In genomic region chr14:99299022-99299481, GRCm38 (mm10) we compare ENCODE assay signal across 8 mouse cellular contexts. TPM values are rescaled to one million over a fixed set of nuclear protein-coding genes. Genes with fewer than 3 reads are reported as not detected.
DNase-seq lines count a peak whose midpoint lies in the region; ATAC-seq and TF ChIP-seq lines count a peak whose summit lies in the region.

No protein-coding gene starts in this region.

- H3K27ac ChIP-seq in embryonic facial prominence, embryonic 14.5 days (replicated peaks; ENCODE audit: low read depth, low read length): peak overlapping the region; percentile 64
- no peak overlapping the region for H3K27ac ChIP-seq in heart, adult 2 months
- H3K27ac ChIP-seq in kidney, adult 2 months (ENCODE audit: insufficient read depth, low read depth, low read length): no peak overlapping the region
- H3K27ac ChIP-seq in liver, adult 2 months (replicated peaks; ENCODE audit: insufficient read depth, low read depth, low read length): no peak overlapping the region

- WGBS in embryonic facial prominence, embryonic 14.5 days: under 1% methylated on average over 11 of the region's 60 CpGs
- under 1% methylated on average over 60 of the region's 60 CpGs for WGBS in heart, adult 2 months
- under 1% methylated on average over 60 of the region's 60 CpGs for WGBS in kidney, adult 2 months
- WGBS in liver, adult 2 months: under 1% methylated on average over 60 of the region's 60 CpGs

- peak; percentile 70 for ATAC-seq in embryonic facial prominence, embryonic 14.5 days (ENCODE audit: low read depth)

- TF ChIP-seq POLR2A in heart, adult 2 months (IDR thresholded peaks at IDR 0.05; ENCODE audit: insufficient read depth, low read depth, low read length): no peak
- TF ChIP-seq POLR2A in kidney, adult 2 months (IDR thresholded peaks at IDR 0.05; ENCODE audit: low read depth, low read length): no peak
- no peak for TF ChIP-seq POLR2A in liver, adult 2 months (IDR thresholded peaks at IDR 0.05; ENCODE audit: extremely low read depth, insufficient read depth, low read length)
- peak; percentile 3 for TF ChIP-seq POLR2A in myocyte (IDR thresholded peaks at IDR 0.05; ENCODE audit: insufficient read length, low read depth)

- peak overlapping the region; percentile 81 for H3K4me2 ChIP-seq in embryonic facial prominence, embryonic 14.5 days (ENCODE audit: low read depth, low read length)
- peak overlapping the region; percentile 39 for H3K4me2 ChIP-seq in myocyte (ENCODE audit: low read depth)

- peak overlapping the region; percentile 78 for H3K9ac ChIP-seq in embryonic facial prominence, embryonic 14.5 days (ENCODE audit: low read depth, low read length)
- peak overlapping the region; percentile 78 for H3K9ac ChIP-seq in heart, adult 2 months (ENCODE audit: low read depth, low read length)
- peak overlapping the region; percentile 42 for H3K9ac ChIP-seq in liver, adult 2 months (ENCODE audit: low read depth, low read length)

- H3K79me2 ChIP-seq in heart, adult 2 months (replicated peaks; ENCODE audit: control insufficient read depth, insufficient read depth, low read length): no peaks in the 10 kb centered on the region
- H3K79me2 ChIP-seq in liver, adult 2 months (ENCODE audit: control insufficient read depth, insufficient read depth, low read length): no peaks in the 10 kb centered on the region
- peaks cover 49% of the 10 kb centered on the region for H3K79me2 ChIP-seq in myocyte (ENCODE audit: control insufficient read depth, insufficient read depth)

- H3ac ChIP-seq in myocyte (ENCODE audit: control insufficient read depth, insufficient read length): peak overlapping the region; percentile 95

- no peaks in the 10 kb centered on the region for H3K4me1 ChIP-seq in embryonic facial prominence, embryonic 14.5 days (ENCODE audit: control insufficient read depth, insufficient read depth, low read length)
- no peaks in the 10 kb centered on the region for H3K4me1 ChIP-seq in heart, adult 2 months (ENCODE audit: control insufficient read depth, insufficient read depth, low read length)
- no peaks in the 10 kb centered on the region for H3K4me1 ChIP-seq in kidney, adult 2 months (ENCODE audit: control insufficient read depth, insufficient read depth, low read length)
- no peaks in the 10 kb centered on the region; the same call in 1 of the 2 replicates for H3K4me1 ChIP-seq in liver, adult 2 months (ENCODE audit: control insufficient read depth, insufficient read depth, low read length)

- no peaks in the 10 kb centered on the region for H3K9me3 ChIP-seq in embryonic facial prominence, embryonic 14.5 days (ENCODE audit: control insufficient read depth, low read length)

- TF ChIP-seq EP300 in heart, adult 2 months (IDR thresholded peaks at IDR 0.05; ENCODE audit: insufficient read depth, low read depth, low read length): no peak

- TF ChIP-seq CTCF in heart, adult 2 months (IDR thresholded peaks at IDR 0.05): peak; percentile 49
- TF ChIP-seq CTCF in kidney, adult 2 months (conservative IDR thresholded peaks at IDR 0.05; ENCODE audit: insufficient read depth, insufficient read length, low read depth, low read length): no peak
- TF ChIP-seq CTCF in liver, adult 2 months (IDR thresholded peaks at IDR 0.05; ENCODE audit: low read depth, low read length): no peak

- peak; percentile 30 for DNase-seq in layer of hippocampus, adult 11-12 months (ENCODE audit: low spot score)
- DNase-seq in layer of hippocampus, adult 9-10 months (ENCODE audit: low spot score): no peak
- DNase-seq in embryonic facial prominence, embryonic 14.5 days (ENCODE audit: low spot score): peak; percentile 60
- peak; percentile 61 to 69 for DNase-seq in heart, adult 2 months
- peak; percentile 72 for DNase-seq in kidney, adult 2 months
- DNase-seq in liver, adult 2 months (ENCODE audit: extremely low read depth, low read depth, low spot score): no peak
- peak; percentile 1 for DNase-seq in splenic B cell, adult 2 months (ENCODE audit: low read depth, low spot score)

- H3K27me3 ChIP-seq in embryonic facial prominence, embryonic 14.5 days (replicated peaks; ENCODE audit: control insufficient read depth, insufficient read depth, low read length): peaks cover 15% of the 10 kb centered on the region; the same call in 1 of the 2 replicates
- peaks cover 4% of the 10 kb centered on the region for H3K27me3 ChIP-seq in heart, adult 2 months (ENCODE audit: control insufficient read depth, insufficient read depth, low read length)
- no peaks in the 10 kb centered on the region for H3K27me3 ChIP-seq in kidney, adult 2 months (replicated peaks; ENCODE audit: control insufficient read depth, insufficient read depth, low read length)
- H3K27me3 ChIP-seq in liver, adult 2 months (ENCODE audit: control insufficient read depth, insufficient read depth, low read length): peaks cover 11% of the 10 kb centered on the region
- no peaks in the 10 kb centered on the region for H3K27me3 ChIP-seq in myocyte (ENCODE audit: control insufficient read depth, insufficient read depth, insufficient read length)
- H3K27me3 ChIP-seq in splenic B cell, adult 2 months (ENCODE audit: control insufficient read depth, insufficient read depth, low read length, poor library complexity, severe bottlenecking): no peaks in the 10 kb centered on the region

- peaks cover 4% of the 10 kb centered on the region; the same call in 1 of the 2 replicates for H3K36me3 ChIP-seq in embryonic facial prominence, embryonic 14.5 days (ENCODE audit: control insufficient read depth, insufficient read depth, low read length)
- no peaks in the 10 kb centered on the region for H3K36me3 ChIP-seq in heart, adult 2 months (ENCODE audit: control insufficient read depth, insufficient read depth, low read length)
- no peaks in the 10 kb centered on the region for H3K36me3 ChIP-seq in kidney, adult 2 months (ENCODE audit: control insufficient read depth, insufficient read depth, low read length)
- no peaks in the 10 kb centered on the region for H3K36me3 ChIP-seq in liver, adult 2 months (ENCODE audit: control insufficient read depth, insufficient read depth, low read length)
- H3K36me3 ChIP-seq in myocyte (ENCODE audit: control insufficient read depth, insufficient read depth): peaks cover 16% of the 10 kb centered on the region
- H3K36me3 ChIP-seq in splenic B cell, adult 2 months (ENCODE audit: control insufficient read depth, insufficient read depth, low read length, poor library complexity, severe bottlenecking): no peaks in the 10 kb centered on the region

- intact Hi-C loops in heart, adult 2 months (cut with DNase I): loop anchor here (10.0 kb wide), 1 partner anchor 154 kb away; no protein-coding TSS in a partner anchor

- H3K4me3 ChIP-seq in embryonic facial prominence, embryonic 14.5 days (ENCODE audit: low read depth, low read length): peak overlapping the region; percentile 76
- peak overlapping the region; percentile 79 for H3K4me3 ChIP-seq in heart, adult 2 months
- H3K4me3 ChIP-seq in kidney, adult 2 months (ENCODE audit: insufficient read depth, low read depth, low read length): peak overlapping the region; percentile 55
- peak overlapping the region; percentile 46; the same call in 1 of the 2 replicates for H3K4me3 ChIP-seq in liver, adult 2 months (ENCODE audit: insufficient read depth, low read depth, low read length)
- peak overlapping the region; percentile 53 for H3K4me3 ChIP-seq in myocyte

TF ChIP-seq in myocyte, 11 proteins besides CTCF, POLR2A, EP300 and RAD21:
- no peak for TF ChIP-seq TCF3 (IDR thresholded peaks at IDR 0.05; ENCODE audit: insufficient read length, low read depth)

RNA-seq across cellular contexts. Expression of gene Klf5, which starts 0.6 kb away (rescaled TPM):
- 33.4 and 37.2 TPM in 2 replicates for polyA plus RNA-seq in embryonic facial prominence, embryonic 14.5 days (2014; fragmentation: Nextera tagmentation; extraction: Ambion mirVana)
- under 1 TPM; 0.73 to 0.76 TPM for total RNA-seq in heart, adult 2 months (2021)
- polyA plus RNA-seq in heart, adult 2 months (2012; rRNA removed): 0.61 and 1.9 TPM in 2 replicates
- 3.9 and 4.1 TPM in 2 replicates for polyA plus RNA-seq in kidney, adult 2 months (2012; rRNA removed)
- 0.07 and 0.09 TPM in 2 replicates for total RNA-seq in liver, adult 2 months (2014; rRNA removed)
- polyA plus RNA-seq in liver, adult 2 months (2012; rRNA removed): 0.10 and 0.12 TPM in 2 replicates
- polyA plus RNA-seq in myocyte (2012; fragmentation: generic; extraction: Trizol): 52.0 TPM

Comparison
In these comparisons a context has a peak if more than half of its experiments do, and no peak if none do; other contexts are left out.
1. DNase-seq: peak in layer of hippocampus, adult 11-12 months (single experiment), embryonic facial prominence, embryonic 14.5 days (single experiment), heart, adult 2 months (2 of 2), kidney, adult 2 months (single experiment) and splenic B cell, adult 2 months (single experiment); none in layer of hippocampus, adult 9-10 months (single experiment) and liver, adult 2 months (single experiment).
2. Peak in every context shown above with its lines, with median percentiles within 50 percentile points of each other: H3K4me3 ChIP-seq and H3K9ac ChIP-seq.